Mouse (Mus musculus): Measurements from ENCODE around the gene Swi5.

GRCm38 (mm10) chr2:32312318-32312964 is 24.6 kb upstream of the Swi5 start:
- TF ChIP-seq CTCF (IDR thresholded peaks at IDR 0.05; ENCODE audit: extremely low read depth, insufficient read length, insufficient replicate concordance, low read depth, low read length) = no peak
- no peak for TF ChIP-seq POLR2A (IDR thresholded peaks at IDR 0.05; ENCODE audit: low read depth, low read length)

Measured in small intestine, adult 2 months (tissue).